Mouse (Mus musculus): ENCODE results near the gene Map4k4. TPM values are rescaled to one million over a fixed set of nuclear protein-coding genes. Genes with fewer than 3 reads are reported as not detected.

Map4k4 gene
- polyA plus RNA-seq, 1 experiment from 2014 or later = 58.8 TPM

DNA sequence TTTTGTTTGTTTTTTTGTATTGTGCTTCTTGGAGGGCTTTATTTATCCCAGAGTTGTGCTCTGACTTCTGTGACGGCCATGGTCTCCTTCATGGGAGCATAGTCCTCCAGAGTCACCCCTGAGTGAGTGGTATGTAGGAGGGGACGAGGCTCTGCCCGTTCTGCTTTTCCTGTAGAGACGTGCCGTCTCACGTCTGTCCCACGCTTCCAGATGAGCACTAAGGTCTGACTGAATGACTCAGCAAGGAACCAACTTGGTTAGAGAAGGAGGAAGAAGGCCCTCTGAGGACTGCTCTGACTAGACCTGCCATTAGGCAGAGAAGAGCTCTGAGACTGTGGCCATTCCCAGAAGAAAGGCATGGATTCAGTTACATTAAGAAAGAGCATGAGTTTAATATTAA is 68.3 kb downstream of the Map4k4 start:
- no peak for ATAC-seq (ENCODE audit: insufficient number of reproducible peaks, insufficient read depth, low FRiP score, low TSS enrichment)
- Histone ChIP-seq H3K36me3 (peaks cover 13% of the 10 kb centered on the region), H3K27ac (0 out of 2 replicates have a peak overlapping the region, but pooled peaks have one; percentile 2), H3K27me3 (no peaks in the 10 kb centered on the region), H3K4me3 (no peak overlapping the region), H3K4me1 (peaks cover 23% of the 10 kb centered on the region), H3K4me2 (replicated peaks) (no peak overlapping the region), H3K9ac (no peak overlapping the region), H3K9me3 (no peaks in the 10 kb centered on the region)
- 63% methylated on average over 7 of the region's 7 CpGs for WGBS

- 63% methylated on average over 2 of the region's 2 CpGs for WGBS
These were observed 69.2 kb downstream of the Map4k4 start for GRCm38 (mm10) chr1:39969771-39970406.

DNA sequence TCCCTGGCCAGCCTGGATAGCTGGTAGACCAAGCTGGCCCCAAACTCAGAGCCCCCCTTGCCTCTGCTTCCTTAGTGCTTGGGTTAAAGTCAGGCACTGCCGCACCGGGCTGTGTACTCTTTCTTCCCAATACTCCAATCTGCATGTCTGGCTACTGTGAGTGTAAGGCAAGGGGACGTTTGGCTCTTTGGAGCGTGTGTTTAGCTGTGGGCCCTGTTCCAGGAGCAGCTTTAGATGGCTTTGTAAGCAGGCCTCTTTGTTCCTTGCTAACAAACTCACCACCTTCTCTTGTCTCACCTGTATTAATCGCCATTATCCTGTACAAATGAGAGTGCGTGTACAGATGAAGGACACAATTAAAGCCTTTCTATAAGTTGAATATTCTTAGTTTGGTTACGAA is 71.7 kb downstream of the Map4k4 start:
- H3K27me3 ChIP-seq = no peaks in the 10 kb centered on the region
- H3K4me3 ChIP-seq = no peak overlapping the region
- H3K4me1 ChIP-seq = peaks cover 16% of the 10 kb centered on the region
- ATAC-seq (ENCODE audit: insufficient number of reproducible peaks, insufficient read depth, low FRiP score, low TSS enrichment) = no peak
- H3K36me3 ChIP-seq = peaks cover 38% of the 10 kb centered on the region
- H3K9ac ChIP-seq = no peak overlapping the region
- no peak overlapping the region for H3K27ac ChIP-seq
- WGBS = 89% methylated on average over 7 of the region's 7 CpGs
- no peak overlapping the region for H3K4me2 ChIP-seq (replicated peaks)
- H3K9me3 ChIP-seq = no peaks in the 10 kb centered on the region

More at GRCm38 (mm10) chr1:39969771-39970406, 69.2 kb downstream of the Map4k4 start:
- ATAC-seq (ENCODE audit: insufficient number of reproducible peaks, insufficient read depth, low FRiP score, low TSS enrichment) = no peak
- Histone ChIP-seq H3K9me3 (no peaks in the 10 kb centered on the region), H3K4me1 (peaks cover 17% of the 10 kb centered on the region), H3K4me3 (no peak overlapping the region), H3K27ac (no peak overlapping the region), H3K9ac (no peak overlapping the region), H3K4me2 (replicated peaks) (no peak overlapping the region), H3K27me3 (no peaks in the 10 kb centered on the region), H3K36me3 (peaks cover 16% of the 10 kb centered on the region)

- peaks cover 15% of the 10 kb centered on the region for H3K4me1 ChIP-seq
- no peak for ATAC-seq (ENCODE audit: insufficient number of reproducible peaks, insufficient read depth, low FRiP score, low TSS enrichment)
These were observed 73.2 kb downstream of the Map4k4 start for GRCm38 (mm10) chr1:39973911-39974310.

GRCm38 (mm10) chr1:39975005-39975404 is 74.3 kb downstream of the Map4k4 start:
- Histone ChIP-seq H3K4me3 (no peak overlapping the region), H3K4me1 (peaks cover 6% of the 10 kb centered on the region), H3K27ac (no peak overlapping the region), H3K27me3 (no peaks in the 10 kb centered on the region), H3K4me2 (replicated peaks) (no peak overlapping the region), H3K36me3 (peaks cover 55% of the 10 kb centered on the region), H3K9me3 (no peaks in the 10 kb centered on the region), H3K9ac (no peak overlapping the region)
- ATAC-seq (ENCODE audit: insufficient number of reproducible peaks, insufficient read depth, low FRiP score, low TSS enrichment) = no peak
- 96% methylated on average over 2 of the region's 2 CpGs for WGBS

More at GRCm38 (mm10) chr1:39973911-39974310, 73.2 kb downstream of the Map4k4 start:
- H3K36me3 ChIP-seq = peaks cover 44% of the 10 kb centered on the region
- no peaks in the 10 kb centered on the region for H3K27me3 ChIP-seq
- no peak overlapping the region for H3K4me3 ChIP-seq
- no peak overlapping the region for H3K4me2 ChIP-seq (replicated peaks)
- H3K9ac ChIP-seq = no peak overlapping the region
- 82% methylated on average over 4 of the region's 4 CpGs for WGBS
- no peak overlapping the region for H3K27ac ChIP-seq
- no peaks in the 10 kb centered on the region for H3K9me3 ChIP-seq

DNA sequence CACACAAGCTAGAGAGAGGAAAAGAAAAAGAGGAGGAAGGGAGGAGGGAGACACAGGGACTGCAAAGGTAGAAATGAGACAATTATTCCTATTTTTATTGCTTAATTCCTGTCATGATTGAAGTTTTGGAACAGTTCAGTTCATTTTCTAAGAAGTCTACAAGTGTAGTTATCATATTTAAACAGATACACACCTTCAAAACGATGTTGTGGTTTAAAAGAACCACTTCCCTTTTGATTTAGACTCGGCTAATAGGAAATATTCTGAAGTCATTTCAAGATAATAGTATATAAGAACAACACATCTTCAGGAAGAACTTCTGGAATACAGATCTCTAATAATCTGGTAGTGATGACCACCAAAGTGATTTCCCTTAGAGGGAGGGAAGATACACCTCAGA is 75.4 kb downstream of the Map4k4 start:
- Histone ChIP-seq H3K27ac (no peak overlapping the region), H3K4me3 (no peak overlapping the region), H3K9ac (no peak overlapping the region), H3K4me1 (no peaks in the 10 kb centered on the region), H3K27me3 (no peaks in the 10 kb centered on the region), H3K4me2 (replicated peaks) (no peak overlapping the region), H3K36me3 (peaks cover 66% of the 10 kb centered on the region), H3K9me3 (no peaks in the 10 kb centered on the region)
- 81% methylated on average over 2 of the region's 2 CpGs for WGBS
- no peak for ATAC-seq (ENCODE audit: insufficient number of reproducible peaks, insufficient read depth, low FRiP score, low TSS enrichment)

DNA sequence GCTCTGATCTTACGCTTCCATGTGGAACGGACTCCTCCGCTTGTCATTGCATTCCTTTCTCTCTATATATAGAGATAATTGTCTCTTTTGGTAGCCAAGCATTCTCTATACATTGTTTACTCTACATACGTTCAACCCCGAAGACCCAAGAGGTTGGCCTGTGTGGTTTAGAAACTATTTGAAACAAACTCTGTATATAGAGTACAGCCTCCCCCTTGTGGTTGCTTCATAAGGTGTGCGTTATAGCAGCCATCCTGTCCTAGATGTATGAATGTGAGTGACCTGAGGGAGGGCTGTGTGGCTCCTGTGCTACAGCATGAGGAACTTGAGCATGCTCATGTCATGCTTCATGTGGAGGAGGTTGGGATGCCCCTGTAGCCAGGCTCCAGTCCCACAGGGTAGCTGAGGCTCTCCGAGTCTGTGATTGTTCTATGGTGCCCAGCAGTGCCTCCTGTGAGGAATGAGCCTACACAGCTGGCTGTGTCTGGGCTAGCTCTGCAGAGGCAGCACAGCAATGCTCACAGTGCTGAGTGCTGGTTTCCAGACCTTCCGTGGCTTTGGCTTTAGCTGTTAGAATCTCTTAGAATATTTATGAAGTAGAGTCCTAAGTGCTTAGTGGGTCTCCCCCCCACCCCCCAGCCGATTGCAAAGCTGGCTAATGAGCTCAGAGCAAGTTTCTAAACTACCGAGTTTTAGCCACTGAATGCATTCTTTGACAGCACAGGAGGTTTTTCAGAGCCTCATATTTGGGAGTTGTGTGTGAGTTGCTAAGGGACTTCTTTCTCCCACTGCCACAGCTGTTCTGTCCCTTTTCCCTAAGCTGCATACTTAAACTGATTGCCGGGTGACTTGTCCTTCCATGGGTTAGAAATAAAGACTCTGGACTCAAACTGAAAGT is 76.4 kb downstream of the Map4k4 start:
- Histone ChIP-seq H3K4me2 (replicated peaks) (no peak overlapping the region), H3K9me3 (no peaks in the 10 kb centered on the region), H3K27me3 (no peaks in the 10 kb centered on the region), H3K9ac (no peak overlapping the region), H3K4me1 (no peaks in the 10 kb centered on the region), H3K4me3 (no peak overlapping the region), H3K36me3 (peaks cover 76% of the 10 kb centered on the region), H3K27ac (no peak overlapping the region)
- 80% methylated on average over 11 of the region's 11 CpGs for WGBS
- ATAC-seq (ENCODE audit: insufficient number of reproducible peaks, insufficient read depth, low FRiP score, low TSS enrichment) = peak; percentile 32; the same call in 1 of the 2 replicates

- H3K27ac ChIP-seq = no peak overlapping the region
- H3K4me2 ChIP-seq (replicated peaks) = no peak overlapping the region
- no peak overlapping the region for H3K4me3 ChIP-seq
- WGBS = 88% methylated on average over 20 of the region's 20 CpGs
- H3K27me3 ChIP-seq = no peaks in the 10 kb centered on the region
- no peaks in the 10 kb centered on the region for H3K4me1 ChIP-seq
- peaks cover 89% of the 10 kb centered on the region for H3K36me3 ChIP-seq
- no peak overlapping the region for H3K9ac ChIP-seq
- no peak for ATAC-seq (ENCODE audit: insufficient number of reproducible peaks, insufficient read depth, low FRiP score, low TSS enrichment)
- no peaks in the 10 kb centered on the region for H3K9me3 ChIP-seq
These were observed 78.2 kb downstream of the Map4k4 start for GRCm38 (mm10) chr1:39978781-39979486.

- Histone ChIP-seq H3K4me3 (no peak overlapping the region), H3K9me3 (no peaks in the 10 kb centered on the region), H3K36me3 (peaks cover 89% of the 10 kb centered on the region), H3K4me2 (replicated peaks) (no peak overlapping the region), H3K27ac (no peak overlapping the region), H3K27me3 (no peaks in the 10 kb centered on the region), H3K4me1 (no peaks in the 10 kb centered on the region), H3K9ac (no peak overlapping the region)
- 90% methylated on average over 15 of the region's 15 CpGs for WGBS
- no peak for ATAC-seq (ENCODE audit: insufficient number of reproducible peaks, insufficient read depth, low FRiP score, low TSS enrichment)
These were observed 79.9 kb downstream of the Map4k4 start for GRCm38 (mm10) chr1:39980314-39981290.

DNA sequence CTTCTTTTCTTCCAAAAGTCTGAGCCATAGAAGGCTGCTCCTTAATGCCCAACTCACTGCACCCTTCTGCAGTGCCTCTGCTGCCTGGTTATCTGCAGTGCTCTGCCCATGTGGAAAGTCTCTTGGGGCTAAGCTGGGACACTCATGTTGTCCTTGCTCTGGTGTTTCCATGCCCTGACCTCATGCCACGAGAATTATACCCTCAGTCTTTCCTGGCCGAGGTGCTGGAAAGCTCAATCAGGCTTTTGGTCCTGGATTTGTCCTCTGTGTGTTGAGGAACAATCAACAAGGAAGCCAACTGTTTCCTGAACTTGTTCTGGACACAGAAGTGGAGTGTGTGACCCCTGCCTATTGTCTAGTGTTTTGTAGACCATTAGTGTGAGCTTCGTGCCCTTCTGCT is 81.3 kb downstream of the Map4k4 start:
- ATAC-seq (ENCODE audit: insufficient number of reproducible peaks, insufficient read depth, low FRiP score, low TSS enrichment) = no peak
- Histone ChIP-seq H3K27me3 (no peaks in the 10 kb centered on the region), H3K9me3 (no peaks in the 10 kb centered on the region), H3K4me1 (no peaks in the 10 kb centered on the region), H3K27ac (no peak overlapping the region), H3K4me3 (no peak overlapping the region), H3K36me3 (peaks cover 91% of the 10 kb centered on the region), H3K9ac (no peak overlapping the region), H3K4me2 (replicated peaks) (no peak overlapping the region)
- 78% methylated on average over 3 of the region's 3 CpGs for WGBS

Measured in embryonic facial prominence, embryonic 12.5 days (tissue).